Mouse (Mus musculus): ENCODE data around the gene Kbtbd6. TPM values are rescaled to one million over a fixed set of nuclear protein-coding genes. Genes with fewer than 3 reads are reported as not detected.
"Not testable (repeated sequence)": the region's sequence is repeated elsewhere in the genome, so short reads cannot be mapped to it uniquely, and the experiment has no call there.

Gene Kbtbd6
- total RNA-seq (2021) = 0.21 and 0.52 TPM in 2 replicates
- long read RNA-seq = 0 reads

GRCm38 (mm10) chr14:79451681-79452590 is at the start of gene Kbtbd6:
TSS of gene Kbtbd6 (plus strand) at chr14:79451835.
- DNase-seq = peak; percentile 71

GRCm38 (mm10) chr14:79407641-79408040 is 44.0 kb upstream of the Kbtbd6 start:
- no peak for DNase-seq

- DNase-seq = no peak
Measured at GRCm38 (mm10) chr14:79409278-79409830, 42.3 kb upstream of the Kbtbd6 start.

GRCm38 (mm10) chr14:79410662-79411061 is 41.0 kb upstream of the Kbtbd6 start:
- no peak for DNase-seq

GRCm38 (mm10) chr14:79413121-79413520 is 38.5 kb upstream of the Kbtbd6 start:
- no peak for DNase-seq

GRCm38 (mm10) chr14:79420083-79420685 is 31.5 kb upstream of the Kbtbd6 start:
- no peak for DNase-seq

- peak; percentile 90 for DNase-seq
Measured at GRCm38 (mm10) chr14:79425979-79426729, 25.5 kb upstream of the Kbtbd6 start, which contains the start of gene Kbtbd7. TSS of gene Kbtbd7 (plus strand) at chr14:79426511.

- DNase-seq = not testable (repeated sequence)
Measured at GRCm38 (mm10) chr14:79426730-79427365, 24.8 kb upstream of the Kbtbd6 start.

GRCm38 (mm10) chr14:79434068-79434467 is 17.6 kb upstream of the Kbtbd6 start:
- no peak for DNase-seq

- no peak for DNase-seq
Measured at GRCm38 (mm10) chr14:79440655-79441054, 11.0 kb upstream of the Kbtbd6 start.

GRCm38 (mm10) chr14:79441441-79441840 is 10.2 kb upstream of the Kbtbd6 start:
- no peak for DNase-seq

GRCm38 (mm10) chr14:79444601-79445000 is 7.0 kb upstream of the Kbtbd6 start:
- no peak for DNase-seq

GRCm38 (mm10) chr14:79445055-79445620 is 6.5 kb upstream of the Kbtbd6 start:
- DNase-seq = no peak

GRCm38 (mm10) chr14:79452591-79452934 is 928 bp downstream of the Kbtbd6 start:
- DNase-seq = not testable (repeated sequence)

GRCm38 (mm10) chr14:79460401-79460800 is 8.8 kb downstream of the Kbtbd6 start:
- no peak for DNase-seq

GRCm38 (mm10) chr14:79460988-79461387 is 9.4 kb downstream of the Kbtbd6 start:
- DNase-seq = no peak

GRCm38 (mm10) chr14:79465623-79466022 is 14.0 kb downstream of the Kbtbd6 start:
- no peak for DNase-seq

GRCm38 (mm10) chr14:79467621-79468020 is 16.0 kb downstream of the Kbtbd6 start:
- DNase-seq = peak; percentile 68

- no peak for DNase-seq
Measured at GRCm38 (mm10) chr14:79473384-79473783, 21.7 kb downstream of the Kbtbd6 start.

- peak; percentile 98 for DNase-seq
Measured at GRCm38 (mm10) chr14:79480624-79481338, 29.1 kb downstream of the Kbtbd6 start, which contains the start of gene Elf1. TSS of gene Elf1 (plus strand) at chr14:79481194.
